Mouse (Mus musculus): Measurements from ENCODE around the gene Fam129b. TPM values are rescaled to one million over a fixed set of nuclear protein-coding genes. Genes with fewer than 3 reads are reported as not detected.

Fam129b gene
- polyA plus RNA-seq, 1 experiment from 2014 or later = 13.8 TPM

DNA sequence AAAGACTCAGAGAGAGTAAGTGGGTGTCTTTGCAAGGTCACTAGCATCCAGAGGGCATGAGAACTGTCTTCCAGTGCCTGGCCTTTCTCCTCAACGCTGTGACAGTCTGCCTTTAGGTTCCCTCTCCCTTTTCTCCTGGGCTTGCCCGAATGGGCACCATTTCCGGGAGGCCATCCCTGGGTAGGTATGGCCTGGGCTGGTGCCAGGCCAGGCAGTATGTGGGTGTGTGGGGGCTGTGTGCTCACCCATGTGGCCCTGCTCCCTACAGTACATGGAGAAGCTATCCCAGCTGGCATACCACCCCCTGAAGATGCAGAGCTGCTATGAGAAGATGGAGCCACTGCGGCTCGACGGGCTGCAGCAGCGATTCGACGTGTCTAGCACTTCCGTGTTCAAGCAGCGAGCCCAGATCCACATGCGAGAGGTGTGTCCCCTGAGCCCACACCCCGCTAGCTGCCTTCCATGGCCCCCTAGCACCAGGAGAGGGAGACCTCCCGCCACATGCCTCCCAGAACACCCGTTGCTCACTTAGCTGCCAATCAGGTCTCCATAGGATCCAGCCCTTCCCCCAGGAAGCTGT lies 46.0 kb downstream of the Fam129b start:
- ATAC-seq = no peak
- Histone ChIP-seq H3K27me3 (replicated peaks; ENCODE audit: control insufficient read depth, insufficient read depth, low read length) (no peaks in the 10 kb centered on the region), H3K4me3 (ENCODE audit: low read depth, low read length) (no peak overlapping the region), H3K4me2 (ENCODE audit: low read length) (no peak overlapping the region), H3K27ac (ENCODE audit: low read depth, low read length) (no peak overlapping the region), H3K9me3 (replicated peaks; ENCODE audit: control insufficient read depth, low read length) (no peaks in the 10 kb centered on the region), H3K4me1 (ENCODE audit: control insufficient read depth, insufficient read depth, low read length) (no peaks in the 10 kb centered on the region), H3K9ac (ENCODE audit: low read length) (no peak overlapping the region), H3K36me3 (ENCODE audit: control insufficient read depth, insufficient read depth, low read length) (peaks cover 58% of the 10 kb centered on the region)
- DNase-seq (ENCODE audit: low spot score) = no peak
- WGBS = 90% methylated on average over 15 of the region's 15 CpGs

DNA sequence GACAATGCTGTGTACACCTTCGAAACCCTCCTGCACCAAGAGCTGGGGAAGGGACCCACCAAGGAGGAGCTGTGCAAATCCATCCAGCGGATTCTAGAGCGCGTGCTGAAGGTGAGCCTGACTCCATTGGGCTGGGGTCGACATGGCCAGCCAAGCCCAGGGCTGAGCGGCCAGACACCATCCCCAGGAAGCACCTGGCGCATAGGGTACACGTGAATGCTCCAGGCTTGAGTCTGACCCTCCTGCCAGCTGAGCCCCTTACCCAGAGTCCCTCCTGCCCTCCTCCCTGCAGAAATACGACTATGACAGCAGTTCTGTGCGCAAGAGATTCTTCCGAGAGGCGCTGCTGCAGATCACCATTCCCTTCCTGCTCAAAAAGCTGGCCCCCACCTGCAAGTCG lies 46.6 kb downstream of the Fam129b start:
- Histone ChIP-seq H3K4me2 (ENCODE audit: low read length) (no peak overlapping the region), H3K9ac (ENCODE audit: low read length) (no peak overlapping the region), H3K27me3 (replicated peaks; ENCODE audit: control insufficient read depth, insufficient read depth, low read length) (no peaks in the 10 kb centered on the region), H3K4me3 (ENCODE audit: low read depth, low read length) (no peak overlapping the region), H3K36me3 (ENCODE audit: control insufficient read depth, insufficient read depth, low read length) (peaks cover 61% of the 10 kb centered on the region), H3K9me3 (replicated peaks; ENCODE audit: control insufficient read depth, low read length) (no peaks in the 10 kb centered on the region), H3K4me1 (ENCODE audit: control insufficient read depth, insufficient read depth, low read length) (no peaks in the 10 kb centered on the region), H3K27ac (ENCODE audit: low read depth, low read length) (no peak overlapping the region)
- DNase-seq (ENCODE audit: low spot score) (no peak), ATAC-seq (no peak)
- 87% methylated on average over 13 of the region's 13 CpGs for WGBS

DNA sequence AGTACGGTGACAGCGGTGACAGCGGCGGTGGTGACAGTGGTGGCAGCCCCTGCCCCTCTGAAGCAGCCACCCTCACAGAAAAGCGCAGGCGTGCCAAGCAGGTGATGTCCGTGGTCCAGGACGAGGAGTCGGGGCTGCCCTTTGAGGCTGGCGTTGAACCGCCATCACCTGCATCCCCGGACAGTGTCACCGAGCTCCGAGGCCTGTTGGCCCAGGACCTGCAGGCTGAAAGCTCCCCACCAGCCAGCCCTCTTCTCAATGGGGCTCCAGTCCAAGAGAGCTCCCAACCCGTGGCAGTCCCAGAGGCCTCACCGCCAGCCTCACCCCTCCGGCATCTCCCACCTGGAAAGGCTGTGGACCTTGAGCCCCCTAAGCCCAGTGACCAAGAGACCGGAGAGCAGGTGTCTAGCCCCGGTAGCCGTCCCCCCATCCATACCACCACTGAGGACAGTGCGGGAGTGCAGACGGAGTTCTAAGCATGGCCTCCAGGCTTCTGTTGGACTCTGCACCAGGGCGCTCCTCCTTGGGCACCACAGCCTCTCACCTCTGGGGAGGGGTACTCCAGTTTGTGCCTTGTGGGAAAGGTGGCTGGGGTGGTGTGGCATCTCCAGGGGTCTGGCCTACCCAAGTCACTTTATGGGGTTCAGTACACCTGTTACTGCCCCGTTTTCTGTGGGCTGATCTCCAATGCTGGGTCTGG lies 47.8 kb downstream of the Fam129b start:
- peaks cover 61% of the 10 kb centered on the region for H3K36me3 ChIP-seq (ENCODE audit: control insufficient read depth, insufficient read depth, low read length)
- no peak overlapping the region for H3K4me3 ChIP-seq (ENCODE audit: low read depth, low read length)
- no peaks in the 10 kb centered on the region for H3K4me1 ChIP-seq (ENCODE audit: control insufficient read depth, insufficient read depth, low read length)
- H3K27ac ChIP-seq (ENCODE audit: low read depth, low read length) = no peak overlapping the region
- no peak overlapping the region for H3K9ac ChIP-seq (ENCODE audit: low read length)
- H3K4me2 ChIP-seq (ENCODE audit: low read length) = no peak overlapping the region
- ATAC-seq = no peak
- DNase-seq (ENCODE audit: low spot score) = no peak
- no peaks in the 10 kb centered on the region for H3K27me3 ChIP-seq (replicated peaks; ENCODE audit: control insufficient read depth, insufficient read depth, low read length)
- H3K9me3 ChIP-seq (replicated peaks; ENCODE audit: control insufficient read depth, low read length) = no peaks in the 10 kb centered on the region
- 93% methylated on average over 24 of the region's 24 CpGs for WGBS

DNA sequence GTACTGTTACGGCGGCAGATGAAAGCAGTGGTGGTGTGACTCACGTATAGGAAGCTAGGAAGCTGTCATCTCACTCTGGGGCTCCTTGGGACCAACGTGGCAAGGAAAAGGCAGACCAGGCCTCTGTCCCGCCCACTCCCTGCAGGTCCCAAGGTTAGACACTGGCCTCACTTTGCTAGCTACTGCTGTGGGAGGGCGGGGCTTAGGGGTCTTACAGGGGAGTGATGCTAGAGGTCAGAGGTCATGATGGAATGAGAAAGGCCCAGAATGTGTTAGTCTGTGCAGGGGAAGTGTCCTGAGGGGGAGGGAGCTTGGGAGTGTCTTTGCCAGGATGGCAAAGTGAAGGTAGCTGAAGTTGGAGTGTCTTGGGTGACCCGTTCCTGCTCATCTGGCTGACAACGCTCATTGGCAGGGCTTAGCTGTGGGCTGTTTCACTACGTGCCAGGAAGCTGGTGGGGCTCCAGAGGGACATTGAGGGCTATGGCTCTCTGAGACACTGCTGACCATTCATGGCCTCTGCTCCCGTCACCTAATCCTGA lies 48.5 kb downstream of the Fam129b start:
- H3K27ac ChIP-seq (ENCODE audit: low read depth, low read length) = no peak overlapping the region
- H3K4me2 ChIP-seq (ENCODE audit: low read length) = no peak overlapping the region
- peaks cover 59% of the 10 kb centered on the region for H3K36me3 ChIP-seq (ENCODE audit: control insufficient read depth, insufficient read depth, low read length)
- H3K4me1 ChIP-seq (ENCODE audit: control insufficient read depth, insufficient read depth, low read length) = no peaks in the 10 kb centered on the region
- H3K9me3 ChIP-seq (replicated peaks; ENCODE audit: control insufficient read depth, low read length) = no peaks in the 10 kb centered on the region
- no peak for DNase-seq (ENCODE audit: low spot score)
- no peaks in the 10 kb centered on the region for H3K27me3 ChIP-seq (replicated peaks; ENCODE audit: control insufficient read depth, insufficient read depth, low read length)
- no peak overlapping the region for H3K9ac ChIP-seq (ENCODE audit: low read length)
- no peak for ATAC-seq
- WGBS = 69% methylated on average over 10 of the region's 10 CpGs
- H3K4me3 ChIP-seq (ENCODE audit: low read depth, low read length) = no peak overlapping the region

DNA sequence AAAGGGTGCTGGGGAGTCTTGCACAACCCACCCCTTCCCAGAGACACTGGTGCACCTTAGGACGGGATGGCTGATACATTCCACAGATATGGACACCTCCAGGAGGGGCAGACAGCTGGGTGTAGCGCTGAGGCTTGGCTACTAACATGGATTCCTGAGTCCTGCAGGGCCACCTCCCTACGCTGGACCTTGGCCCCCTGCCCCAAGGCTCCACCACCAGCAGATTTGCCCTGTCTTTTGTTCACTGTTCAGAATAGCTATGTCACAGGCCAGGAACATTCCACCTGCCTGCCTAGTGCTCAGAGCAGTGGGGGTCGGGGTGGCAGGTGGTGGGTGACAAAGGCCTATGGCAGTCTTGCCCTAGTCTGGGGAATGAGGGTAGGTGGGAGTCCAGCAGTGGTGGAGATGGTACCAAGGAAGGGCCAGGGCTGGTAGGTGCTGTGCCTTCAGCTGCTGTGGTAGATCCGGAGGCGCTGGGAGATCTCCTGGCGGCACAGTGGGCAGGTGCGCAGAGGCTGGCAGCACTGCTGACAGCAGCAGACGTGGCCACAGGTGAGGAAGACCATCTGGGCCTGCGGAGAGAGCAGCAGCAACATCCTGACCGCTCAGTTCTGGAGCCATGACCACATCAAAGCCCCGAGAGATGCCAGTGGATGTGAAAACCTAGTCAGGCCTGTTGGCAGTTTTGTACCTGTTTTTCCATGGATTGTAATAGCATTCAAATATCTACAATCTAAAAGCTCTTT lies 50.6 kb downstream of the Fam129b start:
- H3K27ac ChIP-seq (ENCODE audit: low read depth, low read length) = no peak overlapping the region
- no peaks in the 10 kb centered on the region for H3K9me3 ChIP-seq (replicated peaks; ENCODE audit: control insufficient read depth, low read length)
- no peak overlapping the region for H3K4me3 ChIP-seq (ENCODE audit: low read depth, low read length)
- H3K4me1 ChIP-seq (ENCODE audit: control insufficient read depth, insufficient read depth, low read length) = no peaks in the 10 kb centered on the region
- DNase-seq (ENCODE audit: low spot score) (no peak), ATAC-seq (no peak)
- H3K4me2 ChIP-seq (ENCODE audit: low read length) = no peak overlapping the region
- H3K27me3 ChIP-seq (replicated peaks; ENCODE audit: control insufficient read depth, insufficient read depth, low read length) = no peaks in the 10 kb centered on the region
- H3K36me3 ChIP-seq (ENCODE audit: control insufficient read depth, insufficient read depth, low read length) = peaks cover 39% of the 10 kb centered on the region
- no peak overlapping the region for H3K9ac ChIP-seq (ENCODE audit: low read length)
- WGBS = 93% methylated on average over 11 of the region's 12 CpGs

GRCm38 (mm10) chr2:32927624-32928234 lies 51.8 kb downstream of the Fam129b start:
- DNase-seq (ENCODE audit: low spot score) (no peak), ATAC-seq (no peak)

GRCm38 (mm10) chr2:32928235-32928946 lies 52.5 kb downstream of the Fam129b start:
- Histone ChIP-seq H3K27me3 (replicated peaks; ENCODE audit: control insufficient read depth, insufficient read depth, low read length) (no peaks in the 10 kb centered on the region), H3K9ac (ENCODE audit: low read length) (no peak overlapping the region), H3K4me2 (ENCODE audit: low read length) (no peak overlapping the region), H3K36me3 (ENCODE audit: control insufficient read depth, insufficient read depth, low read length) (peaks cover 32% of the 10 kb centered on the region), H3K9me3 (replicated peaks; ENCODE audit: control insufficient read depth, low read length) (no peaks in the 10 kb centered on the region), H3K4me1 (ENCODE audit: control insufficient read depth, insufficient read depth, low read length) (no peaks in the 10 kb centered on the region), H3K4me3 (ENCODE audit: low read depth, low read length) (no peak overlapping the region), H3K27ac (ENCODE audit: low read depth, low read length) (no peak overlapping the region)
- DNase-seq (ENCODE audit: low spot score) (peak; percentile 69), ATAC-seq (peak; percentile 67)
- 39% methylated on average over 10 of the region's 10 CpGs for WGBS

More at GRCm38 (mm10) chr2:32927624-32928234, 51.8 kb downstream of the Fam129b start:
- Histone ChIP-seq H3K27ac (ENCODE audit: low read depth, low read length) (no peak overlapping the region), H3K4me3 (ENCODE audit: low read depth, low read length) (no peak overlapping the region), H3K27me3 (replicated peaks; ENCODE audit: control insufficient read depth, insufficient read depth, low read length) (no peaks in the 10 kb centered on the region), H3K9ac (ENCODE audit: low read length) (no peak overlapping the region), H3K9me3 (replicated peaks; ENCODE audit: control insufficient read depth, low read length) (no peaks in the 10 kb centered on the region), H3K4me2 (ENCODE audit: low read length) (no peak overlapping the region), H3K36me3 (ENCODE audit: control insufficient read depth, insufficient read depth, low read length) (peaks cover 33% of the 10 kb centered on the region), H3K4me1 (ENCODE audit: control insufficient read depth, insufficient read depth, low read length) (no peaks in the 10 kb centered on the region)
- WGBS = 81% methylated on average over 15 of the region's 15 CpGs

Measured in forebrain, embryonic 14.5 days (tissue).